Mouse (Mus musculus): ENCODE data around the gene Pde4dip.
A peak's percentile ranks its signal among the peaks of the same experiment; 100 is the strongest.

Pde4dip gene

GRCm38 (mm10) chr3:97686372-97687117 lies 202.0 kb downstream of the Pde4dip start:
- DNase-seq (ENCODE audit: extremely low spot score, low spot score) = no peak

DNA sequence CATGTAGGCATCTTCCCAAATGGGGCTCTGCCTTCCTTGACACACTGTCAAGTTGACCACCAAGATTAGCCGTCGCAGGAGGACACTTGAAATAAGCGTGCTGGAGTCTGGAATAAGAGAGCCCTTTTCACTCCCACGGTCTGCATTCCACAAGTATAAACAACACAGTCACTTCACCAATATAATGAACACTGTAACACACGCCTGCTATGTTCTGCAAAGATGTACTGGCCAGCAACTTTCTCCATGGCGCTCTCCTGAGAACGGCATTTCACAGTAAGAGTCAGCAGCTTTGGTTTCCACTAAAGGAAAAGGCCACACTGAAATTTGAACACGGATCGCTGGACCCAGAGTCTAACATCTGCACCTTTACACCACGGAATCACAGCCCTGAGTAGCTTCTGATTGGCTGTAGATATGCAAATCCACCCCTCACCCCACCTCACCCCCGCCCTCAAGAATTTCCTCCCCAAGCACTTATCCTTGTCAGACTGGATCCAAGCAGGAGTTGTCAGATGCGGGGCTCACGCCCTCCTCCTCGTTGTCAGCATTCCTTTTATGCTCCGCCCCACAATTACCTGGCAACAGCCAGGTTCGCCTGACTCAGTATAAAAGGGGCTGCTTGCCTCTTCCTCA lies 204.8 kb downstream of the Pde4dip start:
- DNase-seq (ENCODE audit: extremely low spot score, low spot score) = peak; percentile 39

DNA sequence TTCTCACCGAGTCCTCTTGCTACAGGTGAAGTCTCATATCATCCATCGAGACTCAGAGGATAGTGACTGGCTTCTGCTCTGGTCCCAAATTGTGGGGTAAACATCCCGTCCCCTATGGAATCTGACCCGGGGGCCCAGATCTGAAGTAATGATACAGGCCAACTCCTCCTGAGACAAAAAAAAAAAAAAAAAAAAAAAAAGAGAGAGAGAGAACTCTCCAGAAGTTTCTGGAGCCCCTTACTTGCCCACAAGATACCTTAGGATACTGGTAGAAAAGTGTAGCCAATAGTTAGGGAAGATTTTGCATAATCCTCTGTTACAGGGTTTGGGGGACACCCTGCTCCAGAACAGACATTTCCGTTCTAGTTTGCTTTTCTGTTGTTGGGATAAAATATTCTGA lies 205.9 kb downstream of the Pde4dip start:
- DNase-seq (ENCODE audit: extremely low spot score, low spot score) = no peak

DNA sequence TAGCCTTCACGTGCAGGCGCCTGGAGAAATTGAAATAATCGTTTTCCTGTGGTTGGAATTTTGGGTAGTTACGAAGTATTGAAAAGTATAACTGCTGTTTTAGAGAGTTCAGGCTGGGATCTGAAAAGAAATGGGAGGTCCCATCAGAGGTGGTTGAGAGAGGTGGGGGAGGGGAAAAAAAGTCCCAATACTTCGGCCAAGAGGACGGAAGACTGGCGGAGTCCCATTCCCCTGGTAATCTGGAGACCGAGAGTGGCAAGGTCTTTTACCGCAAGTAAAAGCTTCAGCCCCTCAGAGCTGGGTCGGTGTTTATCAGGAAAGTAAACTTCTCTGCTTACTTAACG lies 206.4 kb downstream of the Pde4dip start:
- DNase-seq (ENCODE audit: extremely low spot score, low spot score) = no peak

DNA sequence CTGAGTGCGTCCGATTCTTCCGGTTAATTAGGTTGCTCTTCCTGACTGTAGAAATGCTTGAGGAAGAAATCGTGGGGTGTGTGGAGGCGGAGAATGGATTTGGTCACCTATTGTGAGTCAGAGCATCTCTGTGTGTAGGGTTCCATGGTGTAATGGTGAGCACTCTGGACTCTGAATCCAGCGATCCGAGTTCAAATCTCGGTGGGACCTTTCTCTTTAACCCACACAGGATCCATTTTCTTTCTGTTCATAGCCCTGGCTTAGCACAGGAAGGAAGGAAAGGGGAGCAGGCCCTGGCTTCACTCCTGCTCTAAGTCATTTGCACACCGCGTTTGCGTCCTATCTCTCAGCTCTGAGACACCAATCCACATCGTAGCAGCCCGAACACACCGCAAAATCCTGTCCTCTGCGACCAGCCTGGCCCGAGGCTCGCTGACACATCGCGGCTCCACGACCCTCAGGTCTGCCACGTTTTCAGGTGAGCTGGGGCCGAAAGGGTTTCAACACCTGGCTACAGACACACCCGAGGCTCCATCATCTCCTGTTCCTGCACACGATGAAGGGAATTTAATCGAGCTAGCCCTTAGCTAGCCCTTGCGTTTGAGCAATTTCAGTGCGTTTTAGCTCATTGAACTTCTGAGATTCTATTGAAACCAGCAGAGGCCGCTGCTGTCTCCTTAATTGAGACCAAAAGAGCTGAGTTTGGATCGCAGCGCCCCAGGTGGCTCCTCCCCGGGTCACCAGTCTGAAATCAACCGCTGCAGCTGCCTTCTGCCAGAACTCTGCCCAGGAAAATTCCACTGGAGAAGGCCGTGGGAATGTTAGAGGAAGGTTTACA lies 207.0 kb downstream of the Pde4dip start:
- peak; percentile 77 for DNase-seq (ENCODE audit: extremely low spot score, low spot score)

- peak; percentile 79 for DNase-seq (ENCODE audit: extremely low spot score, low spot score)
Observed at GRCm38 (mm10) chr3:97680631-97681320, 207.7 kb downstream of the Pde4dip start.

GRCm38 (mm10) chr3:97678416-97678815 lies 210.1 kb downstream of the Pde4dip start:
- no peak for DNase-seq (ENCODE audit: extremely low spot score, low spot score)

DNA sequence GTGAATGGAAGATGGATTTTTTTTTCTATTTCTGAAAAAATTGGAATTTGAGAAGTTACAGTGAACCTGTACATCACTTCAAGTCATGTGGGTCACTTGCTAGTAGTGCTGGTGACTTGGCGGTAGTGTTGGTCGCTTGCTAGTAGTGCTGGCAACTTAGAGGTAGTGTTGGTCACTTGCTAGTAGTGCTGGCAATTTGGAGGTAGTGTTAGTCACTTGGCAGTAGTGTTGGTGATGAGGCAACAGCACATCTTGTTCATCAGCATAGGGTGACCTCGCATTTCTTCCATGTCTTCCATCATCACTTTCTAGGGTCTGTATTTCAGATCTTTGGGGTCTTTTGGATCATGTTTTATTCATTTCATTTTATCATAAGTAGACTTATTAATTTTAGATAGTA lies 212.4 kb downstream of the Pde4dip start:
- no peak for DNase-seq (ENCODE audit: extremely low spot score, low spot score)

GRCm38 (mm10) chr3:97674644-97675110 lies 213.8 kb downstream of the Pde4dip start, which contains the start of gene Gm17651:
TSS of gene Gm17651 (minus strand) at chr3:97674694.
- DNase-seq (ENCODE audit: extremely low spot score, low spot score) = no peak

- no peak for DNase-seq (ENCODE audit: extremely low spot score, low spot score)
Observed at GRCm38 (mm10) chr3:97667093-97667675, 221.3 kb downstream of the Pde4dip start.

DNA sequence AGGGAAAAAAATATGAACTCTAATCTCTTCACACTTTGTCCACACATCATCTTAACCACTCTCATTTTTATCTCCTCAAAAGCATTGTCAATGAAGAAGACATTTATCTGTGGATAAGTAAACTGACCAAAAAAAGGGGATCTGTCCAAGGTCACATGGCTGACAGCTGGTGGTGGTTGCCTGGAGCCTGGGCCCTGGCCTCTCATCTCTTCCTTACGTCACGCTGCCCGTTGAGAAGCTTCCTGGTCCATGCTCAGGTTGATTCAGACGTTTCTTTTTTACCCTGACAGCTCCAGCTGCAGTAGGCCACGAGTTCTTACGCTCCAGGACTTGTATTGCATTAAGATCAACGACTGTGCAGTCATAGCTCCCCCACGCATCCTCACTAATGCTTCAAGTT lies 222.4 kb downstream of the Pde4dip start:
- no peak for DNase-seq (ENCODE audit: extremely low spot score, low spot score)

- DNase-seq (ENCODE audit: extremely low spot score, low spot score) = no peak
Observed at GRCm38 (mm10) chr3:97665525-97665924, 223.0 kb downstream of the Pde4dip start.

DNA sequence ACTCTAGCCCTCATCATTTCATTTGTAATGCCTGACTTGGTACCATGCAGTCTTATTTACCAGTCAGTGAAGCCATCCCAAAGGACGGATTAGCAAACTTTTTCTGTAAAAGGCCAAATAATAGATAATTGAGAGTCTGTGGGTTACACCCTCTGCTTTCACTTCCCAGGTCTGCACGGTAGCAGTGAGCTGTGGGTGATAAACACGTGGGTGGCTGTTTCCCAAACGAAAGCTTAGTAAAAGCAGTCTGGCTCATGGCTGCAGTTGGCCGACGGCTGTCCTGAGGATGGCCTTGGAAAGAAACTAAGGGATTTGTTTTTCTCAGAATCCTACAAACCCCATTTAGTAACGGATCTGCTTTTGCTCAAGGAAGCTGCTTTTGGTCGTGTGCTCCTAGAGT lies 227.3 kb downstream of the Pde4dip start:
- DNase-seq (ENCODE audit: extremely low spot score, low spot score) = no peak

GRCm38 (mm10) chr3:97659746-97660145 lies 228.8 kb downstream of the Pde4dip start:
- no peak for DNase-seq (ENCODE audit: extremely low spot score, low spot score)

DNA sequence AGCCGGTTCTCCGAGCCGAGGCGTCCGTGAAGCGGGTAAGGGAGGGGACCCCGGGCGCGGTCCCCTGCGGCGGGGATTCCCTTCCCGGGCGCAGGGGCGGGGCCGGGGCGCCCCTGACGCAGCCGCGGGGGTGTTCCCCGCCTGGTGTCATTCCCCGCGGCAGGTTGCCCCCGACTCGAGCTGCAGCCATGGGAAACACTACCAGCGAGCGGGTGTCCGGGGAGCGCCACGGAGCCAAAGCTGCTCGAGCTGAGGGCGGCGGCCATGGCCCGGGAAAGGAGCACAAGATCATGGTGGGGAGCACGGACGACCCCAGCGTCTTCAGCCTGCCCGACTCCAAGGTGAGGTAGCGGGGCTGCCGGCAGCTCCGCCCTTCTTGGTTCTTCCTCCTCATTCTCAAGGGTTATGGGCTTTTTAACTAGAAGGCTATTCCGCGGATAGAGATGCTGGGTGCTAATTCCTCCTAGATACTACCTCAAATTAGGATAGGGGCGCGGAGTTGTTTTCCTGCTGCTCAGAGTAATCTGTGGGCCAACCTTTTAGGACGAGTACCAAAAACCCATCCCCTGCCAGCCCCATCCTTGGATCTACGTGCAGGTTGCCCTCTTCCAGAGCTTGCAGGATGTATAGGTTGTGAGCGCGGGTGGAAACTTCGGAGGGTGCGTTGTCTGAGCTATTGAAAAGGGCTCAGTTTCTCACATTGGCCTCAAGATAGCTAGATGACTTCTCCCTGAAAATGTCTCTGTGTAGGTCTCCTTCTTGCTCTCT lies 229.9 kb downstream of the Pde4dip start:
- no peak for DNase-seq (ENCODE audit: extremely low spot score, low spot score)

GRCm38 (mm10) chr3:97657655-97658411 lies 230.7 kb downstream of the Pde4dip start, which contains the start of gene Prkab2:
TSS of gene Prkab2 (plus strand) at chr3:97658193.
- peak; percentile 100 for DNase-seq (ENCODE audit: extremely low spot score, low spot score)

GRCm38 (mm10) chr3:97654901-97655300 lies 233.6 kb downstream of the Pde4dip start:
- DNase-seq (ENCODE audit: extremely low spot score, low spot score) = no peak

DNA sequence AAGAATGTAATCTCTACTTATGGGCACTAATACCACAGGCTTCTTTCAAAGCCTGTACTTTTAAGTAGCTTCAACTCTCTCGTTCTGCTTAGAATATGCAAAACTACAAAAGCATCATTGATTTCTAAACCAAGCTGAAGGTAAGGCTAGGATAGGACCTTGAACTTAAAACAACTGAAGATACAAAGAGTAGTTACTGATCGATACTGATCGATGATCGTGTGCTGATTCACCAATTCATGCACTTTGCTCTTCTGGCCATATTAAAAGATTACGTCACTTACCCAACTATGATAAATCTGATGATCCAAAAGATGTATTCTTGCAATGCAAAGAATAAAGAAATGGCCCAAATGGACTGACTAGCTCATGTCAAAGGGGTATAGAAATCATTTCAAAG lies 234.7 kb downstream of the Pde4dip start:
- no peak for DNase-seq (ENCODE audit: extremely low spot score, low spot score)

DNA sequence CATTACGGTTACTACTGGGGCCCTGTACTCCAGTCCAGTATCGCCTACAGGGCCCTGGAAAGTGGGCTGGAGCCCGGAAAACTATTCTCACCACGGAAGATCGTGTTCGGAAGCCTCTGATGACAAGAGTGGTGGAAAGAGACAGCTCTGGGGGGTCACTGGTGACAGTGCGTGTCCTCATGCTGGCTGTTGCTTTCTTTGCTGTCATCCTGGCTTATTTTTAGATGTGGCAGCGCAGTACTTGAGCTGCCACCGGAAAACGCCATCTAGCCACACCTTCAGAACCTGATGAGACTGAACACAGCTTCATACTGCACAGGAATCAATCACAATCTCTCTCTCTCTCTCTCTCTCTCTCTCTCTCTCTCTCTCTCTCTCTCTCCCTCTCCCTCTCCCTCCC lies 236.9 kb downstream of the Pde4dip start:
- DNase-seq (ENCODE audit: extremely low spot score, low spot score) = no peak

- no peak for DNase-seq (ENCODE audit: extremely low spot score, low spot score)
Observed at GRCm38 (mm10) chr3:97649469-97649868, 239.0 kb downstream of the Pde4dip start.

Data from neural tube, embryonic 10.5 days (tissue).